Mouse (Mus musculus): ENCODE results near the gene Myh14.

DNA sequence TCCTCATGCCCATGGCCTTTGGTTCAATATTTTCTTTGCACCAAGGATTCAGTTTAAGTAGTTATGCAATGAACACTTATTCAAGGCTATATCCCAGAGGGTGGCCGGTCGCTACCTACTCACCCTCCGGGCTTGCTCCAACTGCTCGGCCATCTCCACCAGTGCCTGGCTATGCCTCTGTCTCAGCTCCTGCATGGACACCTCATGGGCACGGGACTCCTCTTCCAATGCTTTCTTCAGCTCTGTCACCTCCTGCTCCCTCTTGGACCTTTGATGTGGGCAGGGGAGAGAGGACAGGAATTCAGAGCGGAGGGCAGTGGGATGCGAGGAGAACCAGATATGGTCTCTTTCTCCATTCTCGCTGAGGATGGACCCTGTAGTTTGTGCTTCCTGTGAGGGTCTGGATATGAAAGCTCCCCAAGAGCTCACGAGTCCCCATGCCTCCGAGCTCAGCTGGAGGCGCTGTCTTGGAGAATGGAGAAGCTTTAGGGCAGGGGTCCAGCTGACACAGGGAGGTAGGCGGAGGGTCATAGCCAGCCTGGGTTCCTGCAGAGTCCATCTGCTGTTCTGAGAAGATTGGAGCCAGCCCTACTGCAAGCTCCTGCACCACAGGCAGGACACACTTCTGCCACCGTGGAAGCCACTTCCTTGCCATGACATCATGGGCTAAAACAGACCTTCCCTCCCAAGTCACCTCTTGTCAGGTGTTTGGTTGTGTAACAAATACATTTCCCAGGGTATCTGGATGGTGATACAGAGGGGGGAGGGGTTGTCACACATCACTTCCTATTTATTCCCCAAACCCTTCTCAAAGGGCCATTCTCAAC is 45.2 kb downstream of the Myh14 start:
- TF ChIP-seq ZC3H11A (IDR thresholded peaks at IDR 0.05; ENCODE audit: low read depth, low read length) (no peak), E2F4 (IDR thresholded peaks at IDR 0.05; ENCODE audit: borderline replicate concordance, low read depth, low read length) (no peak)

Data from MEL (cell line).